Mouse (Mus musculus) embryonic fibroblast, embryonic 13.5 days (primary cell): ENCODE data around the gene Tpd52l1.

ENCODE experiments used
- CTCF ChIP-seq: IDR thresholded peaks from 2 replicates; pipeline ENCODE4 v1.5.1; 2011; ENCODE audit warnings: mild to moderate bottlenecking, control low read depth, low read length, moderate library complexity, borderline replicate concordance; ENCODE audit not compliant: insufficient read depth
- POLR2A ChIP-seq: IDR thresholded peaks from 2 replicates; pipeline ENCODE4 v1.6.1; 2011; ENCODE audit warnings: low read depth, mild to moderate bottlenecking, control low read depth, low read length, moderate library complexity

DNA sequence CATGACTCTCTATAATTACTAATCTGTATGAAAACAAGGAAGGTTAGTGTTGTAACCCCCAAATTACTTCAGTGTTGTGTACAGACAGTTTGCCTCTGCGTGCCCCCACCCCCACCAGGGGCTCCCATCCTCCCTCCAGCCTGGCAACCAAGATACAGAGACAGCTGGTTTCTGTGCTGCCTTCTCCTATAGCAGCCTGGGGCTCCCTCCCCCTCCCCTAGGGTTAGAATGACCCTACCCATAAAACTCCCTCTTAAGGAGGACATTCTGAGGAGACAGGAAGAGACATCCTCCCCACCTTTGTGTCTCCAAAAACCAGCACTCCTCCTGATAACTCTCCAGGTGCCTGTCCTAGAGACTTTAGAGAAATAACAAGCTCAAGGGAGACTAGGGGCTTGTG, 52.8 kb downstream of the Tpd52l1 start:
- TF ChIP-seq POLR2A (no peak), CTCF (no peak)
